Mouse (Mus musculus): Measurements from ENCODE around the gene Tmem132b. TPM values are rescaled to one million over a fixed set of nuclear protein-coding genes. Genes with fewer than 3 reads are reported as not detected.

The Tmem132b gene
- polyA plus RNA-seq, 1 experiment = 0.01 TPM

DNA sequence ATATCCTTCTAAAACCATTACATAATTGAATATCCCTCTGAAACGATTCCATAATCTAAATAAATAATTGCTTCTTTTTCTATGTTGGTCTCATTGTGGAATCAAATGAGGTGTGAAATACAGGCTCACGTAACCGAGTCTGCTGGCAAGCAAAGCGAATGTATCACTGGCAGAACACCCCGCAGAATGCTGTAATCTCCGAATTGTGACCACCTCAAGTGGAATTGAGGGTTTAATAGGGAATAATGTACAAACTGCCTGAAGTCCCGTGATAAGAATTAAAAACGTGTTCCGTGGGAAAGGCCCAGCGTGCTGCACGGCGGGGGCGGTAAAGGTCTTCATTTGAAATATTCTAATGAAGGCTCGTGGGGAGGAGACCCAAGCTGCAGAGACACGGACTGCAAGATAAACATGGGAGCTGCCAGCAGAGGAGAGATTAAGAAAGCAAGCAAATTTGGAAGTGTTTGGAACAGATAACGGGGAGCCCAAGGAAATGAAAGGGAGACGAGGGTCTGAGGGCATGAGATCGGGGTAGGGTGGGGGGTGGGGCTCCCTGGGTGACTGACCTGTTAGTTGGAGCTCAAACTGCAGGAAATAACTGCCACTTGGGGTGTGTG, 110.1 kb downstream of the Tmem132b start:
- Histone ChIP-seq H3K36me3 (ENCODE audit: control insufficient read depth, insufficient read depth) (no peaks in the 10 kb centered on the region), H3K79me2 (ENCODE audit: control insufficient read depth, insufficient read depth) (no peaks in the 10 kb centered on the region), H3ac (ENCODE audit: control insufficient read depth, insufficient read length) (no peak overlapping the region), H3K4me3 (no peak overlapping the region), H3K4me2 (ENCODE audit: low read depth) (no peak overlapping the region), H3K27me3 (ENCODE audit: control insufficient read depth, insufficient read depth, insufficient read length) (no peaks in the 10 kb centered on the region)
- TF ChIP-seq REST (IDR thresholded peaks at IDR 0.05; ENCODE audit: insufficient read depth, insufficient read length) (no peak), TCF3 (IDR thresholded peaks at IDR 0.05; ENCODE audit: insufficient read length, low read depth) (no peak), MAX (IDR thresholded peaks at IDR 0.05; ENCODE audit: low read depth) (no peak), POLR2A (IDR thresholded peaks at IDR 0.05; ENCODE audit: insufficient read length, low read depth) (no peak), MYOG (IDR thresholded peaks at IDR 0.05; ENCODE audit: control insufficient read depth in 1 of 3, insufficient read depth in 1 of 3, insufficient read length in 2 of 3, low read depth in 2 of 3) (no peak), SRF (IDR thresholded peaks at IDR 0.05; ENCODE audit: control insufficient read depth, insufficient read length, low read depth) (no peak), POLR2AphosphoS2 (IDR thresholded peaks at IDR 0.05; ENCODE audit: insufficient read length, low read depth) (no peak), E2F4 (IDR thresholded peaks at IDR 0.05; ENCODE audit: insufficient read depth) (no peak), TCF12 (IDR thresholded peaks at IDR 0.05; ENCODE audit: insufficient read depth, poor library complexity, severe bottlenecking) (no peak), MYOD1 (IDR thresholded peaks at IDR 0.05; ENCODE audit: control insufficient read depth in 1 of 3, insufficient read length in 2 of 3, low read depth in 2 of 3) (no peak), USF1 (IDR thresholded peaks at IDR 0.05; ENCODE audit: low read depth) (no peak), CEBPB (IDR thresholded peaks at IDR 0.05; ENCODE audit: insufficient read depth, poor library complexity, severe bottlenecking) (no peak)

DNA sequence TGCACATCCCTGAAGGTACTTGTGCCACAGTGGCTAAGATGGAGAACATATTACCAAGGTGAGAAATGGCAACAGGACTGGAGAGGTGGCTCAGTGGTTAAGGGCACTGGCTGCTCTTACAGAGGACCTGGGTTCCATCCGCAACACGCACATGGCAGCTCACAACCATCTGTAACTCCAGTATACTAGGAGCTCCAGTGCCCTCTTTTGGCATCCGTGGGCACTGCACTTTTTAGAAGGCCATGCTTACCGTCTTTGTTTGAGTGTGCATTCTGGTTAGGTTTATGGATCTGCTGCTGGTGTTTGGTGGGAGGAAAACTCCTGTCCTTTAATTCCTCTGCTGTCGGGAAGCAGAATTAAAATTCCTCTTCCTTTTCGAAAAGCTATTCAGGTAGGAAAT, 116.7 kb downstream of the Tmem132b start:
- Histone ChIP-seq H3K4me2 (ENCODE audit: low read depth) (no peak overlapping the region), H3K4me3 (no peak overlapping the region), H3K36me3 (ENCODE audit: control insufficient read depth, insufficient read depth) (no peaks in the 10 kb centered on the region), H3K27me3 (ENCODE audit: control insufficient read depth, insufficient read depth, insufficient read length) (no peaks in the 10 kb centered on the region), H3K79me2 (ENCODE audit: control insufficient read depth, insufficient read depth) (no peaks in the 10 kb centered on the region), H3ac (ENCODE audit: control insufficient read depth, insufficient read length) (no peak overlapping the region)
- TF ChIP-seq POLR2AphosphoS2 (IDR thresholded peaks at IDR 0.05; ENCODE audit: insufficient read length, low read depth) = no peak
- no peak for TF ChIP-seq MYOG (IDR thresholded peaks at IDR 0.05; ENCODE audit: control insufficient read depth in 1 of 3, insufficient read depth in 1 of 3, insufficient read length in 2 of 3, low read depth in 2 of 3)
- no peak for TF ChIP-seq CEBPB (IDR thresholded peaks at IDR 0.05; ENCODE audit: insufficient read depth, poor library complexity, severe bottlenecking)
- TF ChIP-seq MAX (IDR thresholded peaks at IDR 0.05; ENCODE audit: low read depth) = no peak
- TF ChIP-seq TCF3 (IDR thresholded peaks at IDR 0.05; ENCODE audit: insufficient read length, low read depth) = no peak
- TF ChIP-seq REST (IDR thresholded peaks at IDR 0.05; ENCODE audit: insufficient read depth, insufficient read length) = no peak
- TF ChIP-seq SRF (IDR thresholded peaks at IDR 0.05; ENCODE audit: control insufficient read depth, insufficient read length, low read depth) = no peak
- no peak for TF ChIP-seq MYOD1 (IDR thresholded peaks at IDR 0.05; ENCODE audit: control insufficient read depth in 1 of 3, insufficient read length in 2 of 3, low read depth in 2 of 3)
- TF ChIP-seq POLR2A (IDR thresholded peaks at IDR 0.05; ENCODE audit: insufficient read length, low read depth) = no peak
- TF ChIP-seq USF1 (IDR thresholded peaks at IDR 0.05; ENCODE audit: low read depth) = no peak
- no peak for TF ChIP-seq E2F4 (IDR thresholded peaks at IDR 0.05; ENCODE audit: insufficient read depth)
- TF ChIP-seq TCF12 (IDR thresholded peaks at IDR 0.05; ENCODE audit: insufficient read depth, poor library complexity, severe bottlenecking) = no peak

- Histone ChIP-seq H3K79me2 (ENCODE audit: control insufficient read depth, insufficient read depth) (no peaks in the 10 kb centered on the region), H3K27me3 (ENCODE audit: control insufficient read depth, insufficient read depth, insufficient read length) (no peaks in the 10 kb centered on the region), H3K4me3 (no peak overlapping the region), H3K4me2 (ENCODE audit: low read depth) (no peak overlapping the region), H3ac (ENCODE audit: control insufficient read depth, insufficient read length) (no peak overlapping the region), H3K36me3 (ENCODE audit: control insufficient read depth, insufficient read depth) (no peaks in the 10 kb centered on the region)
- no peak for TF ChIP-seq CEBPB (IDR thresholded peaks at IDR 0.05; ENCODE audit: insufficient read depth, poor library complexity, severe bottlenecking)
- TF ChIP-seq TCF12 (IDR thresholded peaks at IDR 0.05; ENCODE audit: insufficient read depth, poor library complexity, severe bottlenecking) = no peak
- TF ChIP-seq E2F4 (IDR thresholded peaks at IDR 0.05; ENCODE audit: insufficient read depth) = no peak
- no peak for TF ChIP-seq POLR2A (IDR thresholded peaks at IDR 0.05; ENCODE audit: insufficient read length, low read depth)
- no peak for TF ChIP-seq REST (IDR thresholded peaks at IDR 0.05; ENCODE audit: insufficient read depth, insufficient read length)
- no peak for TF ChIP-seq USF1 (IDR thresholded peaks at IDR 0.05; ENCODE audit: low read depth)
- no peak for TF ChIP-seq TCF3 (IDR thresholded peaks at IDR 0.05; ENCODE audit: insufficient read length, low read depth)
- no peak for TF ChIP-seq SRF (IDR thresholded peaks at IDR 0.05; ENCODE audit: control insufficient read depth, insufficient read length, low read depth)
- no peak for TF ChIP-seq MYOD1 (IDR thresholded peaks at IDR 0.05; ENCODE audit: control insufficient read depth in 1 of 3, insufficient read length in 2 of 3, low read depth in 2 of 3)
- TF ChIP-seq MAX (IDR thresholded peaks at IDR 0.05; ENCODE audit: low read depth) = no peak
Observed at GRCm38 (mm10) chr5:125649982-125650381, 118.4 kb downstream of the Tmem132b start.

DNA sequence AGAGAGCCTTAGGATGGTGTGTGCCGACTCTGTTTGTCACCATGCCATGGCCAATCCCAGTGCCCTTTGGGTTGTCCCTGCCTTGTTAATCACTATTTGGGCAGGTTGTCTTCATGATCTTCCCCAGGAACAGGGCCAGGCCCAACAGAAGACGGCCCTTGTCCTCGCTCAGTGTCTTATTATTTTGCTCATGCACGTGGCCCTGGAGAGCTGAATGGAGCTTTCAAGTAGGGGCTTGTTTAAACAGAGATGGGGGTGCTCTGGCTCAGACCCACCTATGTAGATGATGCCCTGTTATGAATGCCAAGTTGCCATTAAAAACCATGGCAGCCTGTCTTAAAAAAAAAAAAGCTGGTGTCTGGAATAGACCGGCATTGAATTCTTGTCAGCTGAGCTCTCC, 126.5 kb downstream of the Tmem132b start:
- Histone ChIP-seq H3K36me3 (ENCODE audit: control insufficient read depth, insufficient read depth) (no peaks in the 10 kb centered on the region), H3K4me3 (no peak overlapping the region), H3K27me3 (ENCODE audit: control insufficient read depth, insufficient read depth, insufficient read length) (no peaks in the 10 kb centered on the region), H3K4me2 (ENCODE audit: low read depth) (no peak overlapping the region), H3K79me2 (ENCODE audit: control insufficient read depth, insufficient read depth) (no peaks in the 10 kb centered on the region), H3ac (ENCODE audit: control insufficient read depth, insufficient read length) (no peak overlapping the region)
- TF ChIP-seq POLR2AphosphoS2 (IDR thresholded peaks at IDR 0.05; ENCODE audit: insufficient read length, low read depth) (no peak), REST (IDR thresholded peaks at IDR 0.05; ENCODE audit: insufficient read depth, insufficient read length) (no peak), E2F4 (IDR thresholded peaks at IDR 0.05; ENCODE audit: insufficient read depth) (no peak), USF1 (IDR thresholded peaks at IDR 0.05; ENCODE audit: low read depth) (no peak), MAX (IDR thresholded peaks at IDR 0.05; ENCODE audit: low read depth) (no peak), MYOD1 (IDR thresholded peaks at IDR 0.05; ENCODE audit: control insufficient read depth in 1 of 3, insufficient read length in 2 of 3, low read depth in 2 of 3) (no peak), SRF (IDR thresholded peaks at IDR 0.05; ENCODE audit: control insufficient read depth, insufficient read length, low read depth) (no peak)
